ENCODE assay signal across 9 mouse cellular contexts in the genomic region with DNA sequence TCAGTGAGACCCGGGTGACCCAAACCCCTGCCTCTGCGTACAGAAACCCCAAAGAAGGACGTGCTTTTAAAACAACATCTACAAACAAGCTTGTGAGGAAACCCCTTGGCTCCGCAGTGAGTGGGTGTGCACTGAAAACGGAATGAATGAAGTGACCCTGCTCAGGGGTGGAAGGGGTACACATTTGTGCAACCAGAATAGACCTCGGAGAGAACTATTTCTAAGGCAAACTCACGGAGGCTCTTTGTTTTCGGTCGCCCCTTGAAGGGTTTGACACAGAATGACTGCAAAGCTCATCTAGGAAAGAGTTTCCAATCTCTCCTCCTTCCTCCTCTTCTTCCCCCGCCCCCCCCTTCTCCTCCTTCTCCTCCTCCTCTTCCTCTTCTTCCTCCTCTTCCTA.
DNase-seq lines count a peak whose midpoint lies in the region; ATAC-seq and TF ChIP-seq lines count a peak whose summit lies in the region.
"Had no signal": no experiment of that assay in that cellular context is flagged by ENCODE, and none has a peak within 500 bp of the region (broad histone marks: within the 10 kb centered on the region; RNA-seq: fewer than 3 reads in every experiment).

No protein-coding gene starts in this region.

- no peak for TF ChIP-seq POLR2A in heart, adult 2 months (IDR thresholded peaks at IDR 0.05; ENCODE audit: insufficient read depth, low read depth, low read length)

- WGBS in heart, embryonic 14.5 days = 17% methylated on average over 10 of the region's 10 CpGs
- 44% methylated on average over 10 of the region's 10 CpGs for WGBS in heart, adult 2 months
- WGBS in embryonic facial prominence, embryonic 12.5 days = 10% methylated on average over 10 of the region's 10 CpGs
- WGBS in hindbrain, embryonic 13.5 days = 13% methylated on average over 10 of the region's 10 CpGs
- WGBS in midbrain, embryonic 11.5 days = 4% methylated on average over 10 of the region's 10 CpGs

- H3K4me1 ChIP-seq in heart, embryonic 14.5 days (ENCODE audit: control insufficient read depth in 2 of 2, insufficient read depth in 2 of 2, low read length in 2 of 2) = peaks cover 16 to 25% of the 10 kb centered on the region in 2 experiments
- peaks cover 4% of the 10 kb centered on the region for H3K4me1 ChIP-seq in heart, adult 2 months (ENCODE audit: control insufficient read depth, insufficient read depth, low read length)
- H3K4me1 ChIP-seq in embryonic facial prominence, embryonic 12.5 days = peaks cover 34% of the 10 kb centered on the region
- peaks cover 59% of the 10 kb centered on the region for H3K4me1 ChIP-seq in hindbrain, embryonic 13.5 days (replicated peaks)
- peaks cover 37% of the 10 kb centered on the region for H3K4me1 ChIP-seq in midbrain, embryonic 11.5 days (ENCODE audit: control insufficient read depth, insufficient read depth, low read length)

- no peak for TF ChIP-seq EP300 in heart, adult 2 months (IDR thresholded peaks at IDR 0.05; ENCODE audit: insufficient read depth, low read depth, low read length)

- no peaks in the 10 kb centered on the region for H3K27me3 ChIP-seq in heart, embryonic 14.5 days (ENCODE audit: control insufficient read depth, insufficient read depth, low read length)
- H3K27me3 ChIP-seq in heart, adult 2 months (ENCODE audit: control insufficient read depth, insufficient read depth, low read length) = no peaks in the 10 kb centered on the region
- H3K27me3 ChIP-seq in embryonic facial prominence, embryonic 12.5 days = no peaks in the 10 kb centered on the region
- H3K27me3 ChIP-seq in hindbrain, embryonic 13.5 days = no peaks in the 10 kb centered on the region
- H3K27me3 ChIP-seq in midbrain, embryonic 11.5 days (ENCODE audit: control insufficient read depth, insufficient read depth, low read length) = no peaks in the 10 kb centered on the region; the same call in 1 of the 2 replicates

- intact Hi-C loops in heart, adult 2 months (cut with DNase I) = loop anchor here (2.0 to 10.0 kb wide), 3 partner anchors 382 to 1510 kb away; partner anchors contain the start of gene Sox9

- no peak for DNase-seq in heart, adult 2 months
- peak; percentile 94 for DNase-seq in midbrain, embryonic 11.5 days (ENCODE audit: low spot score, missing footprints)
- no peak for DNase-seq in urinary bladder, postnatal 25 days (ENCODE audit: low spot score)
- DNase-seq in thymus, adult 18-20 months = no peak
- DNase-seq in thymus, postnatal 0 days (ENCODE audit: low spot score) = no peak

- no peak overlapping the region for H3K9ac ChIP-seq in heart, embryonic 14.5 days (ENCODE audit: low read length)
- no peak overlapping the region for H3K9ac ChIP-seq in heart, adult 2 months (ENCODE audit: low read depth, low read length)
- H3K9ac ChIP-seq in embryonic facial prominence, embryonic 12.5 days = no peak overlapping the region
- no peak overlapping the region for H3K9ac ChIP-seq in hindbrain, embryonic 13.5 days
- H3K9ac ChIP-seq in midbrain, embryonic 11.5 days (ENCODE audit: low read length) = peak overlapping the region; percentile 17; the same call in 1 of the 2 replicates

- H3K79me2 ChIP-seq in heart, adult 2 months (replicated peaks; ENCODE audit: control insufficient read depth, insufficient read depth, low read length) = no peaks in the 10 kb centered on the region

- H3K36me3 ChIP-seq in heart, embryonic 14.5 days (ENCODE audit: control insufficient read depth, insufficient read depth, low read length) = no peaks in the 10 kb centered on the region
- no peaks in the 10 kb centered on the region for H3K36me3 ChIP-seq in heart, adult 2 months (ENCODE audit: control insufficient read depth, insufficient read depth, low read length)
- H3K36me3 ChIP-seq in embryonic facial prominence, embryonic 12.5 days = no peaks in the 10 kb centered on the region
- no peaks in the 10 kb centered on the region for H3K36me3 ChIP-seq in hindbrain, embryonic 13.5 days
- H3K36me3 ChIP-seq in midbrain, embryonic 11.5 days (ENCODE audit: control insufficient read depth, insufficient read depth, low read length) = no peaks in the 10 kb centered on the region

- no peak for TF ChIP-seq CTCF in heart, adult 2 months (IDR thresholded peaks at IDR 0.05)

- peak overlapping the region; percentile 71 for H3K4me2 ChIP-seq in heart, embryonic 14.5 days (ENCODE audit: low read length)
- H3K4me2 ChIP-seq in embryonic facial prominence, embryonic 12.5 days (replicated peaks) = peak overlapping the region; percentile 58
- H3K4me2 ChIP-seq in hindbrain, embryonic 13.5 days = peak overlapping the region; percentile 62
- H3K4me2 ChIP-seq in midbrain, embryonic 11.5 days = peak overlapping the region; percentile 39

- ATAC-seq in heart, embryonic 14.5 days (ENCODE audit: insufficient number of reproducible peaks, insufficient read depth, low FRiP score, low read depth) = no peak
- ATAC-seq in embryonic facial prominence, embryonic 12.5 days (ENCODE audit: insufficient number of reproducible peaks, insufficient read depth, low FRiP score, low TSS enrichment) = no peak
- 0 out of 2 replicates have a peak, but pooled peaks have one; percentile 27 for ATAC-seq in hindbrain, embryonic 13.5 days (ENCODE audit: low FRiP score)
- no peak for ATAC-seq in midbrain, embryonic 11.5 days (ENCODE audit: low FRiP score)

- H3K9me3 ChIP-seq in heart, embryonic 14.5 days (ENCODE audit: control insufficient read depth, low read length) = no peaks in the 10 kb centered on the region
- no peaks in the 10 kb centered on the region for H3K9me3 ChIP-seq in embryonic facial prominence, embryonic 12.5 days
- no peaks in the 10 kb centered on the region for H3K9me3 ChIP-seq in hindbrain, embryonic 13.5 days
- no peaks in the 10 kb centered on the region for H3K9me3 ChIP-seq in midbrain, embryonic 11.5 days (ENCODE audit: control insufficient read depth, low read length)

- H3K4me3 ChIP-seq in heart, embryonic 14.5 days (ENCODE audit: control insufficient read depth in 1 of 2, insufficient read depth in 1 of 2, low read depth in 1 of 2, low read length in 2 of 2) = peak overlapping the region in 1 of 2 experiments; percentile 30; a peak in 1 of 4 replicates
- no peak overlapping the region for H3K4me3 ChIP-seq in heart, adult 2 months
- H3K4me3 ChIP-seq in embryonic facial prominence, embryonic 12.5 days = peak overlapping the region; percentile 28
- H3K4me3 ChIP-seq in hindbrain, embryonic 13.5 days = peak overlapping the region; percentile 38
- H3K4me3 ChIP-seq in midbrain, embryonic 11.5 days (ENCODE audit: low read depth, low read length) = no peak overlapping the region

- H3K27ac ChIP-seq in heart, embryonic 14.5 days (replicated peaks in 1 of 2; ENCODE audit: control insufficient read depth in 1 of 2, insufficient read depth in 1 of 2, low read depth in 2 of 2, low read length in 2 of 2) = no peak overlapping the region
- no peak overlapping the region for H3K27ac ChIP-seq in heart, adult 2 months
- no peak overlapping the region for H3K27ac ChIP-seq in embryonic facial prominence, embryonic 12.5 days
- 0 out of 2 replicates have a peak overlapping the region, but pooled peaks have one; percentile 5 for H3K27ac ChIP-seq in hindbrain, embryonic 13.5 days
- H3K27ac ChIP-seq in midbrain, embryonic 11.5 days (ENCODE audit: low read depth, low read length) = no peak overlapping the region; the same call in 1 of the 2 replicates
- H3K27ac ChIP-seq: macrophage had no signal

Comparison
In these comparisons a context has a peak if more than half of its experiments do, and no peak if none do; other contexts are left out.
1. H3K4me3 ChIP-seq: peak in embryonic facial prominence, embryonic 12.5 days (single experiment) and hindbrain, embryonic 13.5 days (single experiment); none in heart, adult 2 months (single experiment) and midbrain, embryonic 11.5 days (single experiment).
2. Peak in every context shown above with its lines, with median percentiles within 50 percentile points of each other: H3K4me2 ChIP-seq.